Mouse (Mus musculus) kidney, adult 2 months (tissue): ENCODE measurements around the gene Dgki.

Source experiments
- CTCF ChIP-seq: fragments of 200-500 bp; conservative IDR thresholded peaks from 2 replicates; pipeline ENCODE4 v1.5.1; 2011; ENCODE audit warnings: low read depth, mild to moderate bottlenecking, control low read depth, low read length, moderate library complexity, mixed read lengths; ENCODE audit not compliant: insufficient read depth, insufficient read length
- POLR2A ChIP-seq: fragments of 200-500 bp; IDR thresholded peaks from one replicate; pipeline ENCODE4 v1.6.1; 2011; ENCODE audit warnings: low read depth, low read length, control low read depth

- no peak for TF ChIP-seq CTCF
- TF ChIP-seq POLR2A: no peak
Observed at GRCm38 (mm10) chr6:36947861-36948260, 352.1 kb downstream of the Dgki start.
